Mouse (Mus musculus) intestine, postnatal 0 days (tissue): ENCODE results near the gene Kcnb1. TPM values are rescaled to one million over a fixed set of nuclear protein-coding genes. Genes with fewer than 3 reads are reported as not detected.

Experiments used
- ATAC-seq: fragments of 200-750 bp; cut with Nextera tagmentation; 2 replicates; pipeline ENCODE4 v1.8.0; 2017; ENCODE audit warnings: mild to moderate bottlenecking, moderate TSS enrichment, moderate library complexity
- H3K27ac ChIP-seq: fragments of 300-500 bp; sonication (generic); 2 replicates; pipeline ENCODE4 v1.5.1; 2014; ENCODE audit warnings: mild to moderate bottlenecking, low read depth, low read length, moderate library complexity
- H3K27me3 ChIP-seq: fragments of 300-500 bp; sonication (generic); replicated peaks from 2 replicates; pipeline ENCODE4 v1.6.1; 2014; ENCODE audit warnings: low read length, mixed read lengths; ENCODE audit not compliant: control insufficient read depth, insufficient read depth
- H3K36me3 ChIP-seq: fragments of 300-500 bp; sonication (generic); 2 replicates; pipeline ENCODE4 v1.6.1; 2014; ENCODE audit warnings: mild to moderate bottlenecking, moderate library complexity; ENCODE audit not compliant: control insufficient read depth, insufficient read depth
- H3K4me1 ChIP-seq: fragments of 300-500 bp; sonication (generic); replicated peaks from 2 replicates; pipeline ENCODE4 v1.6.1; 2014; ENCODE audit warnings: antibody characterized with exemption, low read length, mixed read lengths; ENCODE audit not compliant: control insufficient read depth, insufficient read depth
- H3K4me2 ChIP-seq: fragments of 300-500 bp; sonication (generic); replicated peaks from 2 replicates; pipeline ENCODE4 v1.6.1; 2014; ENCODE audit warnings: low read depth, mild to moderate bottlenecking, moderate library complexity
- H3K4me3 ChIP-seq: fragments of 300-500 bp; sonication (generic); 2 replicates; pipeline ENCODE4 v1.5.1; 2014; ENCODE audit warnings: low read depth, low read length
- H3K9ac ChIP-seq: fragments of 300-500 bp; sonication (generic); 2 replicates; pipeline ENCODE4 v1.6.1; 2014; ENCODE audit warnings: mild to moderate bottlenecking, low read depth, low read length
- H3K9me3 ChIP-seq: fragments of 300-500 bp; sonication (generic); 2 replicates; pipeline ENCODE4 v1.6.1; 2016; ENCODE audit warnings: mixed run types; ENCODE audit not compliant: control insufficient read depth
- CTCF ChIP-seq: sonication (generic); IDR thresholded peaks from 2 replicates; pipeline ENCODE4 v1.5.1; 2016; ENCODE audit warnings: low read depth, mild to moderate bottlenecking, control low read depth, antibody characterized with exemption, moderate library complexity
- WGBS: fragments of 180-500 bp; shearing (Covaris S2); extraction: QIAGEN DNeasy Blood & Tissue Kit; methylation state at CpG from one replicate; pipeline ENCODE4 v1.1.7; 2014; 5-methylcytosine and 5-hydroxymethylcytosine counted together
- polyA plus RNA-seq: library from polyadenylated mRNA; unstranded; fragments of >200 nt; fragmentation: Nextera tagmentation; extraction: Ambion mirVana; gene quantifications from 2 replicates; pipeline ENCODE4 v1.2.1, GENCODE M21; 2015

Kcnb1 gene
- polyA plus RNA-seq, 1 experiment from 2014 or later: 1.1 TPM

DNA sequence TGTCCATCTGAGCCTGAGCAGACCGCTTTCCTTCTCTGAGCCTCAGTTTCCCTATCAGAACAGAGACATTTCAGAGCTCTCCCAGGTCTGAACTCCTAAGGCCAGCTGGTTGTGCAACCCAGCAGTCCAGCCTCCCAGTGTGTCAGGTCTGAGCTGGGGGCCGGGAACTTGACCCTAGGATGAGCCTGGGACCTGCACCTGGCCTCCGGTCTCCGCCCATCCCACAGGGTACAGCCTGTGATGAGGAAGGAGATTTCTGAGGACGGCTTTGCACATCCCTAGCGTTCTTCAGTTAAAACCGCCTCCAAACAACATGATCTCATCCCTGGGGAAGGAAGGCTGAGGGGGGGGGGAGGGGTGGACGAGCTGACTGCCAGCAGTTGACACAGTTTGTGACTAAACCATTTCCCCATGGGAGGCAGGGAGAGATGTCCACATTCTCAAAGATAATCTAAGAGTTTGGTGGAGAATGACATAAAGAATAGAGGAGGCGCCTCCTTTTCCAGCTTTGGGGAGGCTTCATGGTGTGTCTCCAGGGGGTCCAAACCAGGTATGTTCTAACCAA is 110.9 kb downstream of the Kcnb1 start:
- no peak for ATAC-seq
- Histone ChIP-seq H3K36me3 (no peaks in the 10 kb centered on the region), H3K9ac (no peak overlapping the region), H3K4me2 (peak overlapping the region; percentile 27; the same call in 1 of the 2 replicates), H3K4me1 (no peaks in the 10 kb centered on the region), H3K4me3 (no peak overlapping the region), H3K27ac (no peak overlapping the region), H3K9me3 (no peaks in the 10 kb centered on the region), H3K27me3 (no peaks in the 10 kb centered on the region)
- no peak for TF ChIP-seq CTCF
- WGBS: 44% methylated on average over 9 of the region's 9 CpGs

DNA sequence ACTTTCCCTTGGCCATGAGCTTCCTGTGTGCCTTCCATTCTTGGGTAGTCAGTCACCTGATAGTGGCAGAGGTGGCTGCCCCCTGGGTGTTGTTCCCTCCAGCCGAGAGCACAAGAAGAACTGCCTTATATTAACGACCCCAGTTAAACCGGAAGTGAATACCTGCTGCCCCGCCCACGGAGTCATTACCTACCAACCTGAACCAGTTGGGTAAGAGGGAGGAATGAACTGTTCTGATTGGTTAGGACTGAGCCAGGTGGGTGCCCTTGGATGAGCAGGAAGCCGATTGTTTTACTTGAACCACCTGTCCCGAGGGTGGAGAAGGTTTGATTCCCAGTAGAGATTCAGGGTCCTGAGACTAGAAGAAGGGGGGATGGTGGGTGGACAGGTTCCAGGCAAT is 111.5 kb downstream of the Kcnb1 start:
- WGBS: 27% methylated on average over 7 of the region's 7 CpGs
- Histone ChIP-seq H3K4me2 (peak overlapping the region; percentile 27; the same call in 1 of the 2 replicates), H3K4me3 (no peak overlapping the region), H3K9me3 (no peaks in the 10 kb centered on the region), H3K27me3 (no peaks in the 10 kb centered on the region), H3K36me3 (no peaks in the 10 kb centered on the region), H3K27ac (no peak overlapping the region), H3K9ac (no peak overlapping the region), H3K4me1 (no peaks in the 10 kb centered on the region)
- ATAC-seq: peak; percentile 58
- TF ChIP-seq CTCF: no peak

DNA sequence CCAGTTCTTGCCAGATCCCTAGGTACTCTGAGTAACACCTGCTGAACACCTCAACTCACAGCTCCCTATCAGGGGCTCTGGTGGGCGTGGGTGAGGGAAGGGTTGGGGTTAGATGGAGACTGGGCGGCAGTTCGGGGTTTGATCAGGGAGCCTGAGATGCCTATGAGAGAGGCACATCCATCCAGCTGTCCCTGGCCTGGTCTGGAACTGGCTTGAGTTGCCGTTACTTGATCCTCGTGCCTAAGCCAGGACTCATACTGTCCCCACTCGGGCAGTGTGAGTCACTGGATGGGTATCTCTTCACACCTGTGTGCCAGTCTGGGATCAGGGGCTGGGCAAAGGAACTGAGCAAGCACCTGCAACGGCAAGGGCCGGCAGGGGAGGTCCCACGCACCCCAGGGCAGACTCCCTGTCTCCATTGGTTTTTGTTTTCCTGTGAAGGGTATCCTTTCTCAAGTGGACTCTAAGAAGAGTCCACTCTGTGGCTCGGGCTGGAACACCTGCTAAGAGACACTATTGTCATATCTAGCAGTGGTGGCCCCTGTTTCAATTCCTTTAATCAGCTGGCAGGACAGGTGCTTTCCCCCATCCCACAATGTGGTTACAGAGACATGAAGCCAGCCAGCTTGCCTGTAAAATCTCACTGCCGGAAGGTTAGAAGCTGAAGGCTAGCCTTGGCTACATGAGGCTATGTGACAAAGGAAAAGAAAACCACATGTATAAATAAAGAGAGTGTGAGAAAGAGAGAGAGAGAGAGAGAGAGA is 112.6 kb downstream of the Kcnb1 start:
- H3K27ac ChIP-seq: no peak overlapping the region
- no peaks in the 10 kb centered on the region for H3K27me3 ChIP-seq
- no peaks in the 10 kb centered on the region for H3K36me3 ChIP-seq
- ATAC-seq: no peak
- WGBS: 86% methylated on average over 11 of the region's 11 CpGs
- H3K9ac ChIP-seq: no peak overlapping the region
- no peak overlapping the region for H3K4me2 ChIP-seq
- no peak overlapping the region for H3K4me3 ChIP-seq
- no peak for TF ChIP-seq CTCF
- H3K9me3 ChIP-seq: no peaks in the 10 kb centered on the region
- H3K4me1 ChIP-seq: no peaks in the 10 kb centered on the region

DNA sequence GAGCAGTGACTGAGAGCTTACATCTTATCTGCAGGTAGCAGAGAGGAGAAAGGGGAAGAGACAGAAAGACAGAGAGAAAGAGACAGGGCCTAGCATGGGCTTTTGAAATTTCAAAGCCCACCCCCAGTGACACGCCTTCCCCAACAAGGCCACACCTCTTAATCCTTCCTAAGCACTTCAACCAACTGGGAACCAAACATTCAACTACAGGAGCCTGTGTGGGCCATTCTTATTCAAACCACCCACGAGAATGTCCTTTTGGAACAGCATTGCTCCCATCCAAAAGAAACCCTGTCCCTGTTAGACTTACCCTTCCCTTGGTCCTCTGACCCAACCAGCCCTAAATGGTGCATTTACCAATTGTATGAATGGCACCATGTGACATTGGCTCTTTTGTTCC is 113.2 kb downstream of the Kcnb1 start:
- Histone ChIP-seq H3K9ac (no peak overlapping the region), H3K9me3 (no peaks in the 10 kb centered on the region), H3K27me3 (no peaks in the 10 kb centered on the region), H3K36me3 (no peaks in the 10 kb centered on the region), H3K4me3 (no peak overlapping the region), H3K4me2 (no peak overlapping the region), H3K4me1 (no peaks in the 10 kb centered on the region), H3K27ac (no peak overlapping the region)
- no peak for TF ChIP-seq CTCF
- ATAC-seq: no peak
- WGBS: 84% methylated on average over 2 of the region's 2 CpGs

DNA sequence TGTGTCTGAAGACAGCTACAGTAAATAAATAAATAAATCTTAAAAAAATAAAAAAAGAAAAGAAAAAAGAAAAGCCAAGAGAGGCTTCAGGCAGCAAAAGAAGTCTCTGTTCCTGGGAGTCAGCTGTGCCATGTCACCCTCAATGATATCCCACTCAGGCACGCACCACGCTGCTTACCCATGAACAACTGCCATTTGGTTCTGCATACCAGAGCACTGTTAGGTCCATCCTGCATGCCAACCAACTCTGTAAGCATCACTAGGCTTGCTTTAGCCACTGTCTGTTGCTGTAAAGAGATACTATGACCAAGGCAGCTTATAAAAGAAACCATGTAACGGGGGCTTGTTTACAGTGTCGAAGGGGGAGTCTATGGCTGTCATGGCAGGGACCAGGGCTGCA is 113.6 kb downstream of the Kcnb1 start:
- Histone ChIP-seq H3K4me3 (no peak overlapping the region), H3K4me1 (no peaks in the 10 kb centered on the region; the same call in 1 of the 2 replicates), H3K36me3 (no peaks in the 10 kb centered on the region), H3K4me2 (no peak overlapping the region), H3K27me3 (no peaks in the 10 kb centered on the region), H3K27ac (no peak overlapping the region), H3K9me3 (no peaks in the 10 kb centered on the region), H3K9ac (no peak overlapping the region)
- no peak for ATAC-seq
- no peak for TF ChIP-seq CTCF
- WGBS: 93% methylated on average over 4 of the region's 4 CpGs

DNA sequence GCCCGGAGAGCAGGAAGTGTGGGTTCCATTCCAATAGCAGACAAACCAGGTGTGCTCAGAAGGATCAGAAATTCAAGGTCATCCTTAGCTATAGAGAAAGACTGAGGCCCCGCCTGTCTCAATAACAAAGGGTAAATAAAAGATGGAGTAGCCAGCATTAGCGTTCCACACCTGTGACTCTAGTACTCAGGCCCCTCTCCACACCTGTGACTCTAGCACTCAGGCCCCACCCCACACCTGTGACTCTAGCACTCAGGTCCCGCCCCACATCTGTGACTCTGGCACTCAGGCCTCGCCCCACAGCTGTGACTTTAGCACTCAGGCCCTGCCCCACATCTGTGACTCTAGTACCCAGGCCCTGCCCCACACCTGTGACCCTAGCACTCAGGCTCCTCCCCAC is 115.4 kb downstream of the Kcnb1 start:
- Histone ChIP-seq H3K4me2 (no peak overlapping the region), H3K9ac (no peak overlapping the region), H3K36me3 (no peaks in the 10 kb centered on the region), H3K4me3 (no peak overlapping the region), H3K4me1 (no peaks in the 10 kb centered on the region; the same call in 1 of the 2 replicates), H3K27me3 (no peaks in the 10 kb centered on the region), H3K9me3 (no peaks in the 10 kb centered on the region), H3K27ac (no peak overlapping the region)
- WGBS: 80% methylated on average over 5 of the region's 5 CpGs
- ATAC-seq: no peak
- TF ChIP-seq CTCF: no peak
